Mouse (Mus musculus): Measurements from ENCODE around the gene Zfp345. TPM values are rescaled to one million over a fixed set of nuclear protein-coding genes. Genes with fewer than 3 reads are reported as not detected.
A peak's percentile ranks its signal among the peaks of the same experiment; 100 is the strongest.
"Not testable (repeated sequence)": the region's sequence is repeated elsewhere in the genome, so short reads cannot be mapped to it uniquely, and the experiment has no call there.

The Zfp345 gene
- total RNA-seq (2021), result 1 to 10 TPM; 1.4 to 1.9 TPM
- long read RNA-seq, experiment 1, partial matches to known transcripts, result 0 of 1 reads
- long read RNA-seq, experiment 1, other reads (novel, unspliced or antisense), result 1 of 1 reads
- long read RNA-seq, experiment 2, result 0 reads

- not testable (repeated sequence) for DNase-seq (ENCODE audit: low spot score in 2 of 2)
Observed at GRCm38 (mm10) chr2:150484939-150485778, at the start of gene Zfp345. Gene Zfp345 (minus strand): TSS chr2:150485091.

GRCm38 (mm10) chr2:150525703-150526207 lies 40.9 kb upstream of the Zfp345 start:
- DNase-seq (ENCODE audit: low spot score in 2 of 2), result no peak

GRCm38 (mm10) chr2:150512837-150513236 lies 27.9 kb upstream of the Zfp345 start:
- DNase-seq (ENCODE audit: low spot score in 2 of 2), result no peak

GRCm38 (mm10) chr2:150500124-150500973 lies 15.5 kb upstream of the Zfp345 start:
- not testable (repeated sequence) for DNase-seq (ENCODE audit: low spot score in 2 of 2)

- DNase-seq (ENCODE audit: low spot score in 2 of 2), result no peak
Observed at GRCm38 (mm10) chr2:150493031-150493430, 8.1 kb upstream of the Zfp345 start.

GRCm38 (mm10) chr2:150451180-150451919 lies 33.5 kb downstream of the Zfp345 start, which contains the start of gene Zfp442:
Gene Zfp442 (minus strand): TSS chr2:150451486.
- DNase-seq (ENCODE audit: low spot score in 2 of 2), result peak; percentile 14 to 43

GRCm38 (mm10) chr2:150439084-150439483 lies 45.8 kb downstream of the Zfp345 start:
- not testable (repeated sequence) for DNase-seq (ENCODE audit: low spot score in 2 of 2)

Other genes starting within 250 kb of the Zfp345 start
- 1 to 10 TPM; 9.2 to 9.5 TPM for gene Gm21994, start 229.5 kb downstream of the Zfp345 start, total RNA-seq (2021)
- under 1 TPM; 0.45 to 0.59 TPM for gene Gm14124, start 227.6 kb downstream of the Zfp345 start, total RNA-seq (2021)
- 1 to 10 TPM; 5.6 to 6.7 TPM for gene Gm10130, start 161.4 kb downstream of the Zfp345 start, total RNA-seq (2021)
- 10 to 100 TPM in 1 of 2 experiments, 1 to 10 TPM in 1; 8.4 to 10.1 TPM for gene 3300002I08Rik, start 122.3 kb downstream of the Zfp345 start, total RNA-seq (2021)
- gene Zfp442, start 33.6 kb downstream of the Zfp345 start, total RNA-seq (2021), result 1 to 10 TPM; 9.2 to 9.8 TPM
- gene Cst7, start 85.3 kb upstream of the Zfp345 start, total RNA-seq (2021), result under 1 TPM; 0.31 TPM
- gene Apmap, start 123.5 kb upstream of the Zfp345 start, total RNA-seq (2021), result 10 to 100 TPM; 87.6 to 95.1 TPM
- gene Acss1, start 183.4 kb upstream of the Zfp345 start, total RNA-seq (2021), result 10 to 100 TPM; 10.8 to 17.1 TPM
- gene Vsx1, start 204.3 kb upstream of the Zfp345 start, total RNA-seq (2021), result not detected